Mouse (Mus musculus) c-Kit-negative CD71-positive TER-119-positive erythroid progenitor cells, embryonic 14.5 days (primary cell): Measurements from ENCODE around the gene Arrb1.

ENCODE experiments used
- DNase-seq: peaks from one replicate; pipeline ENCODE4 v3.0.0-alpha.2; 2013; ENCODE audit warnings: low read depth, low spot score

Gene Arrb1

GRCm38 (mm10) chr7:99632286-99632685, 97.0 kb downstream of the Arrb1 start:
- no peak for DNase-seq

DNA sequence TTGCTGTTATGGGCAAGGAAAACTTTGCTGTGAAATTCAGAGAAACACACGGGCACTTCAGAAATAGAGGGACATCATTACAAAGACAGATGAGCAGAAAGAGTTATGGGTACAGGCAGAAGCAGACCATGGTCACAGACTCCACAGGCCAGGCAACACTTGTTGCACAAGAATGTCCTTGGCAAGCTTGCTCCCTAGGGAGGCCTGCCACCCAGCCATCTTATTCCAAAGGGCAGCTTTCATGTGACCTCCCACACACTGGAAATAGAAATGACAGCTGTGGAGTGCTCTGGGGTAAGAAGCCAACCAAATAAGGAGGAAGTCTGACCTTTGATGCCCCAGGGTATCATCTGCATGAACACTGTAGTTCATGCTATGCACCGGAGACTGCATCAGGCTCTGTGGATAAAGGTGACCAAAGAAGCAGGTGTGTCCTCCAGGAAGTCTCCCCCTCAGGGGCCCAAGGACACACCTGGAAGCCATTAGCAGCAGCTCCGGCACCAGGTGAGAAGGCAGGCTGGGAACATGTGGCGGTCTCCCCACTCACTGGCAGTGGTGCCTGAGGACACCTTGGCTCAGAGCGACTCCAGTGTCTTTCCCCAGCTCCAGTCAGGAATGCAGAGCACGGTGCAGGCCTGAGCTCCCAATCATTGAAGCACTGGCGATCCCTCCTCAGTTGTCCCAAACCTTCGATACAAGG, 98.8 kb downstream of the Arrb1 start:
- no peak for DNase-seq

- no peak for DNase-seq
Measured at GRCm38 (mm10) chr7:99641245-99641644, 106.0 kb downstream of the Arrb1 start.

GRCm38 (mm10) chr7:99642078-99642477, 106.8 kb downstream of the Arrb1 start:
- peak; percentile 63 for DNase-seq

DNA sequence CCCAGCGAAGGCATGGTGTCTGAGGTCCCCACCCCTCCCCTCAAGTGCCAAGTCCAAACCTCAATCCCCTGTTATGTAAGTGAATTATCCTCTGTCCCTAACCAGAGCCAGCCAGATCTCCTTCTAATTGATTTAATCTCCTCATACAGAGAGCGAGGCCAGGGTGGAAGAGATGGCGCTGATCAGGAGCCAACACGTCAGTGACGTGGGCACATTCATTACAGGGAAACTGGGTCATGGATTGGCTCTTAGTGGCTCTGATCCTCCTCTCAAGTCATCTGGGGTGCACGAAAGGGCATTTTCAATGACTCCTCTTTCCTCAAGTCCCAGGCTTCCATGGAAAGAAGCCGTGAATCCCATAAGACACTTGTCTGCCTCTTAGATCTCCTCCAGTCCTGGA, 109.4 kb downstream of the Arrb1 start:
- DNase-seq: no peak

GRCm38 (mm10) chr7:99648623-99649022, 113.4 kb downstream of the Arrb1 start:
- DNase-seq: no peak

DNA sequence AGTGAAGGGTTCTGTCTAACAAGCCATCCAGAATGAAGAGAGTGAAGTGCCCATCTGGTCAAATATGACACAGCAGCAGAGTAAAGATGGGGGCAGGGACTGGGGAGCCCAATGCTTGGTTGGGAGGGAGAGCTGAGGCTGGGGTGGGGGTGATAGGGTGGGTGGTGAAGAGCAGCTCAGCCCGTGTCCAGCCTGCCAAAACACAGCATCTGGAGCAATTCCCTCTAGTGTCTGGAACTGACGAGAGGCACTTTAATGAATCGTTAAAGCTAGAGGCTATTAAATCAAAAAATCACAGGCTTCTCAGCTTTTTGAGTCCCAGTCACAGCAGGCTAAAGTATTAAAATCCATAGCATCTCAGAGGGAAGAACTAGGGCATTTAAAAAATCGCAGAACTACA, 114.3 kb downstream of the Arrb1 start:
- no peak for DNase-seq

DNA sequence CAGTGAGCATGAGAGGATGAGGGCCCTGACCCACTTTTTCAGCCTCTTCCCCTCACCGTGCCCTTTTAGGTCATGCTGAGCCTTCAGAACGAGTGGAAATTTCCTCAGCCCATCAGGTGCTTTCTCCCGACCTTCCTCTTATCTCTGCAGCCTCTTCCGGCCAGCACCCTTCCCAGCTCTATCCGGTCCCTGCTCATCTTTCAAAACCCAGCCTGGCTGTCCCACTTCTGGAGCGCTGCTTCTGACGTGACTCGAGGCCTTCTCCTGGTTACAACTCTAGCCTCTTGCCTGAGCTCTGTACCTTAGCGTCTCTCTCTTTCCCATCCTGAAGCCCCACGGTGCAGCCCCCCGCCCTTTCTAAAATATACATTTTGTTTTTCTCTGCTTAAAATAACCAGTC, 119.0 kb downstream of the Arrb1 start:
- no peak for DNase-seq
